Mouse (Mus musculus) heart, embryonic 14.5 days (tissue): ENCODE results near the gene Dnah3. TPM values are rescaled to one million over a fixed set of nuclear protein-coding genes. Genes with fewer than 3 reads are reported as not detected.

ENCODE experiments used
- ATAC-seq: fragments of 200-750 bp; cut with Nextera tagmentation; 2 replicates; pipeline ENCODE4 v1.8.0; 2017; ENCODE audit warnings: low read depth, moderate TSS enrichment; ENCODE audit not compliant: insufficient number of reproducible peaks, insufficient read depth, low FRiP score
- H3K27ac ChIP-seq, 2 experiments: fragments of 200-500 bp in 1 of 2; fragments of 300-500 bp in 1 of 2; sonication (generic) in 1 of 2; replicated peaks in 1 of 2; 2 replicates each; pipeline ENCODE4 v1.5.1; 2012 to 2014; ENCODE audit warnings: low read depth in 2 of 2, low read length in 2 of 2, control low read depth in 1 of 2, mild to moderate bottlenecking in 1 of 2, mixed read lengths in 1 of 2; ENCODE audit not compliant: control insufficient read depth in 1 of 2, insufficient read depth in 1 of 2
- H3K27me3 ChIP-seq: fragments of 300-500 bp; sonication (generic); 2 replicates; pipeline ENCODE4 v1.6.1; 2014; ENCODE audit warnings: mild to moderate bottlenecking, low read length, control low read depth; ENCODE audit not compliant: control insufficient read depth, insufficient read depth
- H3K36me3 ChIP-seq: fragments of 300-500 bp; sonication (generic); 2 replicates; pipeline ENCODE4 v1.6.1; 2014; ENCODE audit warnings: mild to moderate bottlenecking, control low read depth, low read length, mixed read lengths; ENCODE audit not compliant: control insufficient read depth, insufficient read depth
- H3K4me1 ChIP-seq, 2 experiments: fragments of 200-500 bp in 1 of 2; fragments of 300-500 bp in 1 of 2; sonication (generic) in 1 of 2; 2 replicates each; pipeline ENCODE4 v1.6.1; 2012 to 2014; ENCODE audit warnings: low read length in 2 of 2, control low read depth in 1 of 2, mixed read lengths in 1 of 2; ENCODE audit not compliant: control insufficient read depth in 2 of 2, insufficient read depth in 2 of 2
- H3K4me2 ChIP-seq: fragments of 300-500 bp; sonication (generic); 2 replicates; pipeline ENCODE4 v1.6.1; 2014; ENCODE audit warnings: mild to moderate bottlenecking, low read length
- H3K4me3 ChIP-seq, 2 experiments: fragments of 200-500 bp in 1 of 2; fragments of 300-500 bp in 1 of 2; sonication (generic) in 1 of 2; 2 replicates each; pipeline ENCODE4 v1.5.1; 2012 to 2014; ENCODE audit warnings: low read length in 2 of 2, mild to moderate bottlenecking in 2 of 2, control low read depth in 1 of 2, low read depth in 1 of 2, moderate library complexity in 1 of 2; ENCODE audit not compliant: control insufficient read depth in 1 of 2, insufficient read depth in 1 of 2
- H3K9ac ChIP-seq: fragments of 300-500 bp; sonication (generic); 2 replicates; pipeline ENCODE4 v1.6.1; 2014; ENCODE audit warnings: mild to moderate bottlenecking, low read length
- H3K9me3 ChIP-seq: fragments of 300-500 bp; sonication (generic); 2 replicates; pipeline ENCODE4 v1.6.1; 2016; ENCODE audit warnings: low read length, control low read depth; ENCODE audit not compliant: control insufficient read depth
- WGBS: fragments of 180-500 bp; shearing (Covaris S2); extraction: QIAGEN DNeasy Blood & Tissue Kit; methylation state at CpG from one replicate; pipeline ENCODE4 v1.1.7; 2014; 5-methylcytosine and 5-hydroxymethylcytosine counted together
- polyA plus RNA-seq: library from polyadenylated mRNA; unstranded; fragments of >200 nt; fragmentation: Nextera tagmentation; extraction: Ambion mirVana; gene quantifications from 2 replicates; pipeline ENCODE4 v1.2.1, GENCODE M21; 2014

Gene Dnah3
- polyA plus RNA-seq, 1 experiment from 2014 or later, result not detected

- Histone ChIP-seq H3K4me3 (no peak overlapping the region), H3K9me3 (no peaks in the 10 kb centered on the region), H3K27ac (no peak overlapping the region), H3K4me2 (no peak overlapping the region), H3K27me3 (no peaks in the 10 kb centered on the region), H3K36me3 (peaks cover 47% of the 10 kb centered on the region), H3K4me1 (no peaks in the 10 kb centered on the region), H3K9ac (no peak overlapping the region)
- WGBS, result 52% methylated on average over 6 of the region's 6 CpGs
- ATAC-seq, result no peak
Measured at GRCm38 (mm10) chr7:120117529-120117928, 22.4 kb upstream of the Dnah3 start.

- ATAC-seq, result no peak
- Histone ChIP-seq H3K9me3 (no peaks in the 10 kb centered on the region), H3K27me3 (no peaks in the 10 kb centered on the region), H3K4me2 (no peak overlapping the region), H3K9ac (no peak overlapping the region), H3K4me1 (no peaks in the 10 kb centered on the region), H3K36me3 (peaks cover 47% of the 10 kb centered on the region), H3K27ac (no peak overlapping the region), H3K4me3 (no peak overlapping the region)
- 87% methylated on average over 5 of the region's 5 CpGs for WGBS
Measured at GRCm38 (mm10) chr7:120116976-120117375, 21.9 kb upstream of the Dnah3 start.

DNA sequence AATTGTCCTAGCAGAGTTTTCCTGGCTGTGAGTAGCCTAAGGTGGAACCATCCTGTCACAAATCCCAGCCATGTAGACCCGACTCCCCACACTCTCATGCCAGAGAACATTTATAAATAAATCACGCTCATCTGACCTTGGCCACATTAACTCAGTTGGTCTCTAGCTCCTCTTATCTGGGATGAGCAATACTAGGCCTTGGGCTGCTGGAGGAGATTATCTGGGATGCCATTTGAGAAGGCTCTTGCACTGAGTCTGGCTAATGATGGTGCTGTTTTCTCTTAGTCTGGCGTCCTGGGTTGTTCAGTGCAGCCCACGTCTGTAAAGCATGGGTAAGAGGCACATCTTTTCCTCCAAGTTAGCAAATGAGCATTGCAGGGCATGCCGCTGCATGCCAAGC, 14.6 kb upstream of the Dnah3 start:
- no peak for ATAC-seq
- Histone ChIP-seq H3K4me3 (no peak overlapping the region), H3K4me2 (no peak overlapping the region), H3K4me1 (peaks cover 2 to 16% of the 10 kb centered on the region in 2 experiments; a peak in 3 of 4 replicates), H3K27ac (no peak overlapping the region), H3K9ac (no peak overlapping the region), H3K27me3 (no peaks in the 10 kb centered on the region), H3K36me3 (0 out of 2 replicates have a peak, but pooled peaks cover 11% of the 10 kb centered on the region), H3K9me3 (no peaks in the 10 kb centered on the region)
- WGBS, result 66% methylated on average over 5 of the region's 5 CpGs

GRCm38 (mm10) chr7:120106356-120106755, 11.3 kb upstream of the Dnah3 start:
- H3K27ac ChIP-seq, result peak overlapping the region; percentile 28 to 31; a peak in 2 of 4 replicates
- H3K9ac ChIP-seq, result no peak overlapping the region

GRCm38 (mm10) chr7:120104975-120105374, 9.9 kb upstream of the Dnah3 start:
- Histone ChIP-seq H3K36me3 (0 out of 2 replicates have a peak, but pooled peaks cover 9% of the 10 kb centered on the region), H3K27ac (no peak overlapping the region), H3K4me3 (no peak overlapping the region), H3K9ac (no peak overlapping the region), H3K4me2 (no peak overlapping the region), H3K4me1 (peaks cover 8 to 28% of the 10 kb centered on the region in 2 experiments), H3K27me3 (no peaks in the 10 kb centered on the region), H3K9me3 (no peaks in the 10 kb centered on the region)
- no peak for ATAC-seq
- 60% methylated on average over 3 of the region's 3 CpGs for WGBS

More at GRCm38 (mm10) chr7:120106356-120106755, 11.3 kb upstream of the Dnah3 start:
- H3K27me3 ChIP-seq, result no peaks in the 10 kb centered on the region
- peaks cover 8 to 28% of the 10 kb centered on the region in 2 experiments for H3K4me1 ChIP-seq
- WGBS, result 17% methylated on average over 2 of the region's 2 CpGs
- H3K4me2 ChIP-seq, result 0 out of 2 replicates have a peak overlapping the region, but pooled peaks have one; percentile 6
- no peaks in the 10 kb centered on the region for H3K9me3 ChIP-seq
- 0 out of 2 replicates have a peak, but pooled peaks cover 9% of the 10 kb centered on the region for H3K36me3 ChIP-seq
- H3K4me3 ChIP-seq, result no peak overlapping the region
- no peak for ATAC-seq

- H3K27me3 ChIP-seq, result no peaks in the 10 kb centered on the region
- no peaks in the 10 kb centered on the region for H3K9me3 ChIP-seq
- 0 out of 2 replicates have a peak, but pooled peaks cover 9% of the 10 kb centered on the region for H3K36me3 ChIP-seq
- H3K4me1 ChIP-seq, result peaks cover 6 to 23% of the 10 kb centered on the region in 2 experiments
- H3K27ac ChIP-seq, result no peak overlapping the region
- WGBS, result 5% methylated on average over 25 of the region's 25 CpGs
- no peak for ATAC-seq
- peak overlapping the region; percentile 99 for H3K4me2 ChIP-seq
- peak overlapping the region; percentile 78 for H3K9ac ChIP-seq
- H3K4me3 ChIP-seq, result peak overlapping the region; percentile 76 to 94
Measured at GRCm38 (mm10) chr7:120103019-120103567, 8.0 kb upstream of the Dnah3 start.

DNA sequence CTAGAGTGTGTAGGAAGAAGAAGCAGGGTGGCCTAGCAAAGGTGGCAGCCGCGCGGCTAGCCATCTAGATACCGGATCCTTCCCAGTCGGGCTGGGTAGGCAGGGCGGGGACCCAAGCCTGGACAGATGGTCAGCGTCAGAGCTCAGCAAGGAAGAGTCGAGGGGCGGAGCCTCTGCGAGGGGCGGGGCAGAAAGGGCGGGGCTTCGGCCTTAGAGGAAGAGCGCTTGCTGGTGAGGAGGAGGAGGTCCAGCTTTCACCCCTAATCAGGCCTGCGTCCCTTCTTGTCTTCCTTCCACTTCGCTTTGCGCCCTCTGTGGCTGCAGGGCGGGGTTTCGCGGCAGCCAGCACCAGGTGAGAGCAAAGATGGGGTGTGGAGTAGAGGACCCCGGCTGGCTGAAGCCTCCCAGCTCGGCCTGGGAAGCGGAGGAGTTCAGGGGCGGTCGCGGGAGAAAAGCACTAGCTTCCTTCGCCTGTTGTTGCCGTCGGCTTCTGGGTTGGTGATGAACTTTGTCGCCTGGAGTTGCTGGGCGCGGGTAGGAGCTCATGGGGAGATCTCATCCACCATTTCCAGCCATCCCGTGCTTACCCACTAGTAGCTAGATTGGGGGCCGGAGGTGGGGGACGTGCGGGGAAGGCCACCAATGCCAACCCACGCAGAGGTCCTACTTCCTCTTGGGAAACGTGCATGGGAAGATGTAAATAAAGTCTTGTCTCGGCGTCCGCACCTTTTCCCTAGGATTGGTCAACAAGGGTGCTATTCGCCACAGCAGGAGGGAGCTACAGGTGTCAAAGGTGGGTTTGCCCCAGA, 7.3 kb upstream of the Dnah3 start, which contains the start of gene Tmem159:
Gene Tmem159 (plus strand): TSS at position 190 of the 809 bp plus-strand sequence.
- H3K4me1 ChIP-seq, result peaks cover 6 to 23% of the 10 kb centered on the region in 2 experiments
- peak within 1 kb of the TSS; percentile 76 to 94 for H3K4me3 ChIP-seq
- no peaks in the 10 kb centered on the region for H3K27me3 ChIP-seq
- ATAC-seq, result peak; percentile 93
- peak within 1 kb of the TSS; percentile 33 to 71; a peak in 3 of 4 replicates for H3K27ac ChIP-seq
- H3K36me3 ChIP-seq, result 0 out of 2 replicates have a peak, but pooled peaks cover 9% of the 10 kb centered on the region
- H3K4me2 ChIP-seq, result peak within 1 kb of the TSS; percentile 99
- no peaks in the 10 kb centered on the region for H3K9me3 ChIP-seq
- peak within 1 kb of the TSS; percentile 78 for H3K9ac ChIP-seq
- under 1% methylated on average over 42 of the region's 42 CpGs for WGBS
